Mouse (Mus musculus) testis, postnatal 10 days (tissue): Measurements from ENCODE around the gene Gpr179.

Source experiments
- DNase-seq: peaks from one replicate; pipeline ENCODE4 v3.0.0; 2021; ENCODE audit warnings: low spot score

The Gpr179 gene

DNA sequence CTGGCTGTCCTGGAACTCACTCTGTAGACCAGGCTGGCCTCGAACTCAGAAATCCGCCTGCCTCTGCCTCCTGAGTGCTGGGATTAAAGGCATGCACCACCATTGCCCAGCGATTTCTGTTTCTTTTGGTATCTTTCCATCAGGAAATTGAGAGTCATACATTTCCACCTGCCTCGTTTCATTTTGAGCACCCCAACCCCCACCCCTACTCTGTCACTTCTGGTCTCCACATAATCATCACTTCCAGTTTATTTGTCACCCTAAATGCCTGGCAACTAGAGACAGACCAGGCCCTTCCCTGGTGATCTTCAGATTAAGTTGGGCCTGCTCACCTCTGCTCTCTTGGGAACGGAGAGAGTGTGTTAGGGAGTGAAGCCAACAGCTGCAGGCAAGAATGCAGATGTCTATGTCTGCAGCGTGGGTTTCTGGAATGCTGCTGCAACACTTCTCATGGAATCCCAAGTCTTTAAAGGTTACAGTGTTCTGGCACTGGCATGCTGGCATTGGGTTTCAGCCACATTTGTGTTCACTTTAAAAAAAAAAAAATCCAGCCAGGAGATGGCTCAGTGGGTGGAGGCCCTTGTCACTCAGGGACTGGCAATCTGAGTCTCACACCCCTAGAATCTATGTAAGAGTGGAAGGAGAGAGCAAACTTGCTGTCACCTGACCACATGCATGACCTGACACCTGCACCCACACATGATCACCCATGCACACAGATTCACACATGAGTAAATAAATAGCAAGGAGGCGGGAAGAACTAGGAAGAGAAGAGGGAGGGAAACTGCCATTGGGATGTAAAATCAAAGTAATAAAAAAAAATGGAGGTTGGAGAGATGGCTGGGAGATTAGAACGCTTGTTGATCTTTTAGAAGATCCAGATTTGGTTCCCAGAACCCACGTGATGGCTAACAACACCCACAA lies 65.8 kb downstream of the Gpr179 start:
- no peak for DNase-seq

GRCm38 (mm10) chr11:97284854-97285253 lies 67.0 kb downstream of the Gpr179 start:
- DNase-seq: no peak

DNA sequence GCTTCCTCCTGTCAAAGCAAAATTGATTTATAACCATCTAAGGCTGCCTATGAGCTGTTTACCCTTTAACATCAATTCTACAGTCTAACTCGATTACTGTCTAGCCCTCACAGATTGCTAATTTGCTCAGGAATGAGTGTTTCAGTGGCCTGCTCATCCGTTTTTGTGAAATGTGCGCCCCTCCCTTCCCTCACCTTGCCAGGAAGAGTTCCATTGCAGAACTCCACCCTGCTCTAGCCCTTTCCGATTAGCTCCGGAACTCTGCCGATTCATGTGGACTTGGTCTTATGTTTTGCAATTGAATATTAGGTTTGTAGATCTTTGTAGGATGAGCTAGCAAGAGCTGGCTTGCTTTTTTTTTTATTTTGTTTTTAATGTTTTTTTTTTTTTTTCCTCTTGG lies 69.7 kb downstream of the Gpr179 start:
- DNase-seq: no peak
